Mouse (Mus musculus): ENCODE measurements around the gene Gps1.
A peak's percentile ranks its signal among the peaks of the same experiment; 100 is the strongest.
"Not testable (repeated sequence)": the region's sequence is repeated elsewhere in the genome, so short reads cannot be mapped to it uniquely, and the experiment has no call there.

The Gps1 gene

GRCm38 (mm10) chr11:120785145-120785544, 1.1 kb downstream of the Gps1 start:
- DNase-seq (ENCODE audit: extremely low spot score), result no peak

GRCm38 (mm10) chr11:120788460-120788859, 4.4 kb downstream of the Gps1 start:
- DNase-seq (ENCODE audit: extremely low spot score), result not testable (repeated sequence)

GRCm38 (mm10) chr11:120789355-120789754, 5.3 kb downstream of the Gps1 start:
- DNase-seq (ENCODE audit: extremely low spot score), result no peak

GRCm38 (mm10) chr11:120789810-120790209, 5.7 kb downstream of the Gps1 start:
- DNase-seq (ENCODE audit: extremely low spot score), result no peak

- no peak for DNase-seq (ENCODE audit: extremely low spot score)
Measured at GRCm38 (mm10) chr11:120792652-120793051, 8.6 kb downstream of the Gps1 start.

- DNase-seq (ENCODE audit: extremely low spot score), result peak; percentile 99
Measured at GRCm38 (mm10) chr11:120795756-120796613, 11.9 kb downstream of the Gps1 start, which contains the start of gene Dus1l. Gene Dus1l, minus strand, starts transcription at chr11:120796403.

GRCm38 (mm10) chr11:120796614-120796946, 12.5 kb downstream of the Gps1 start:
- no peak for DNase-seq (ENCODE audit: extremely low spot score)

- no peak for DNase-seq (ENCODE audit: extremely low spot score)
Measured at GRCm38 (mm10) chr11:120798244-120798643, 14.2 kb downstream of the Gps1 start.

- DNase-seq (ENCODE audit: extremely low spot score), result no peak
Measured at GRCm38 (mm10) chr11:120799316-120799890, 15.3 kb downstream of the Gps1 start.

- peak; percentile 90 for DNase-seq (ENCODE audit: extremely low spot score)
Measured at GRCm38 (mm10) chr11:120800061-120800904, 16.2 kb downstream of the Gps1 start.

GRCm38 (mm10) chr11:120804274-120804673, 20.2 kb downstream of the Gps1 start:
- DNase-seq (ENCODE audit: extremely low spot score), result no peak

GRCm38 (mm10) chr11:120804769-120805168, 20.7 kb downstream of the Gps1 start:
- DNase-seq (ENCODE audit: extremely low spot score), result no peak

- no peak for DNase-seq (ENCODE audit: extremely low spot score)
Measured at GRCm38 (mm10) chr11:120805375-120806298, 21.6 kb downstream of the Gps1 start.

- DNase-seq (ENCODE audit: extremely low spot score), result no peak
Measured at GRCm38 (mm10) chr11:120808010-120808409, 23.9 kb downstream of the Gps1 start.

- DNase-seq (ENCODE audit: extremely low spot score), result no peak
Measured at GRCm38 (mm10) chr11:120812068-120812467, 28.0 kb downstream of the Gps1 start.

GRCm38 (mm10) chr11:120817358-120817757, 33.3 kb downstream of the Gps1 start:
- DNase-seq (ENCODE audit: extremely low spot score), result no peak

GRCm38 (mm10) chr11:120818251-120818650, 34.2 kb downstream of the Gps1 start:
- no peak for DNase-seq (ENCODE audit: extremely low spot score)

GRCm38 (mm10) chr11:120819556-120819955, 35.5 kb downstream of the Gps1 start:
- DNase-seq (ENCODE audit: extremely low spot score), result no peak

GRCm38 (mm10) chr11:120820546-120820945, 36.5 kb downstream of the Gps1 start:
- DNase-seq (ENCODE audit: extremely low spot score), result no peak

- DNase-seq (ENCODE audit: extremely low spot score), result no peak
Measured at GRCm38 (mm10) chr11:120821076-120821922, 37.2 kb downstream of the Gps1 start.

Measured in embryo, embryonic 9.5 days (tissue).